Mouse (Mus musculus) kidney, postnatal 4 days (tissue): ENCODE data around the gene Atp6v1f.

ENCODE experiments used
- DNase-seq, 2 experiments: peaks; one replicate each; pipeline ENCODE4 v3.0.0; 2021; ENCODE audit warnings: mixed read lengths in 2 of 2

The Atp6v1f gene

GRCm38 (mm10) chr6:29463388-29463787 is 4.1 kb upstream of the Atp6v1f start:
- no peak for DNase-seq

GRCm38 (mm10) chr6:29468851-29469250 is 1.3 kb downstream of the Atp6v1f start:
- DNase-seq = peak in 1 of 2 experiments; percentile 17

GRCm38 (mm10) chr6:29471137-29471536 is 3.6 kb downstream of the Atp6v1f start, which contains the start of gene Atp6v1fnb:
Gene Atp6v1fnb (plus strand): TSS chr6:29471437.
- no peak for DNase-seq

GRCm38 (mm10) chr6:29473941-29474691 is 6.6 kb downstream of the Atp6v1f start:
- peak; percentile 88 to 93 for DNase-seq

- peak in 1 of 2 experiments; percentile 21 for DNase-seq
These were observed 7.2 kb downstream of the Atp6v1f start for GRCm38 (mm10) chr6:29474736-29475135.

GRCm38 (mm10) chr6:29482691-29483090 is 15.2 kb downstream of the Atp6v1f start:
- DNase-seq = no peak

GRCm38 (mm10) chr6:29484716-29485559 is 17.4 kb downstream of the Atp6v1f start:
- DNase-seq = peak; percentile 91 to 92

- DNase-seq = no peak
These were observed 18.4 kb downstream of the Atp6v1f start for GRCm38 (mm10) chr6:29485951-29486350.

GRCm38 (mm10) chr6:29494101-29494500 is 26.6 kb downstream of the Atp6v1f start:
- peak; percentile 72 to 78 for DNase-seq

GRCm38 (mm10) chr6:29496270-29496669 is 28.8 kb downstream of the Atp6v1f start:
- DNase-seq = peak in 1 of 2 experiments; percentile 30

GRCm38 (mm10) chr6:29497791-29498190 is 30.3 kb downstream of the Atp6v1f start:
- peak in 1 of 2 experiments; percentile 13 for DNase-seq

- DNase-seq = no peak
These were observed 32.7 kb downstream of the Atp6v1f start for GRCm38 (mm10) chr6:29500177-29500576.

- no peak for DNase-seq
These were observed 33.3 kb downstream of the Atp6v1f start for GRCm38 (mm10) chr6:29500810-29501209.

- no peak for DNase-seq
These were observed 34.1 kb downstream of the Atp6v1f start for GRCm38 (mm10) chr6:29501599-29501998.

- peak in 1 of 2 experiments; percentile 27 for DNase-seq
These were observed 38.0 kb downstream of the Atp6v1f start for GRCm38 (mm10) chr6:29505493-29505892.

GRCm38 (mm10) chr6:29506834-29507233 is 39.3 kb downstream of the Atp6v1f start:
- no peak for DNase-seq

- DNase-seq = peak; percentile 72 to 80
These were observed 40.2 kb downstream of the Atp6v1f start, which contains the start of gene Kcp for GRCm38 (mm10) chr6:29507447-29508309. Gene Kcp (minus strand): TSS chr6:29507952.

- no peak for DNase-seq
These were observed 41.6 kb downstream of the Atp6v1f start for GRCm38 (mm10) chr6:29509086-29509485.

GRCm38 (mm10) chr6:29513284-29513683 is 45.8 kb downstream of the Atp6v1f start:
- peak; percentile 72 to 85 for DNase-seq

GRCm38 (mm10) chr6:29517139-29517538 is 49.6 kb downstream of the Atp6v1f start:
- DNase-seq = peak; percentile 87 to 91
